Mouse (Mus musculus) NIH3T3 (cell line): ENCODE measurements around the gene A730015C16Rik.

Experiments
- DNase-seq: peaks from one replicate; pipeline ENCODE4 v3.0.0-alpha.2; 2012; ENCODE audit warnings: low read depth

The A730015C16Rik gene

DNA sequence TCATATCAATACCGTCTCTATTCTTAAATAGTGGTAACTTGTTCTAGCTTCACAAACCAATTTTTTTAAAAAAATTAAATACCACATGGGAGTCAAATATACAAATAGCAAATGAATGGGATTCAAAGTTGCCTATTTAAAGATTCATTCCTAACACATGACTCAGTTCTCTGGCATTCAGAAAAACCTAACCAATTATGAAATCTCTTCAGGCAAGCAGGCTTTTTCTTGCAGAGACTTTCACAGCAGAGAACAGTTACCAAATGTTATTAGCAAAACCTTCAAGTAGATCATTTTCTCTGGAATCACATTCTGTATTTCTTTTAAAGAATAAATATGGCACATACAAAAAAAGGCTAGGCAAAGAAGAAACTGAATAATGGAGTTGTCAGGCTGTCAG, 17.7 kb downstream of the A730015C16Rik start:
- DNase-seq = peak; percentile 76

DNA sequence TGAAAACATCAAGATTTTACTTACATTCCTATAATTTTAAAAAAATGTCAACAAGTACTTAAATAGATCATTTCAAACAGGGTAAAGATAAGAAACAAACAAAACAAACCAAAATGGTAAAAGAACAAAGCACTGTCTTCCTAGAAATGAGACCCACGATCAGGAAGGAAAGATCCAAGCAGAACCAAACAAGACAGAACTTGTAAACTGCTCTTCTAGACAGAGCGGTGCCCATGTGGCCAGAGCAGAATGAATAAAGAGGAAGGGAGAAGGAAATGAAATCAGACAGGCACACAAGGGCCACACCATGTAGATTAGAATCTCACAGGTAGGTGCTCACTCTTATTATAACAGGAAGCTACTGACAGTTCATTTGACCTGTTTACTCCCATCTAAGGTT, 21.8 kb downstream of the A730015C16Rik start:
- DNase-seq = no peak

DNA sequence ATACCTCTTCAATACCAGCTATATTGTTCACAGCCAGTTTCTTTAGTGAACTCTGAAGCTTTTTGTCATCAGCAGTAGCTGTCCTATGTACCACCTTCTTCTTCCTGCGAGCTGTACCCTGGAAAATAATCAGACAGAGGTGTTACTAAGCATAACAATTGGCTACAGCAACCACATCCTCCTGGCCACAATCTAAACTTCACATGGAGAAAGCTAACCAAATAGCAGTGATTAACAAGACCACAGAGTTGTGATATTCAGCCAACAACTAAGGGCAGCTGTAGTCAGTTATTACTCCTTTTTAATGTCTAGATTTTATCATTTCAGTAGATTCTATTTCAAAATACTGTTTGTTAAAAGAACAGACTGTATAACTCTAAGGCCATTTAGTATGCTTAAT, 22.3 kb downstream of the A730015C16Rik start:
- DNase-seq = no peak

DNA sequence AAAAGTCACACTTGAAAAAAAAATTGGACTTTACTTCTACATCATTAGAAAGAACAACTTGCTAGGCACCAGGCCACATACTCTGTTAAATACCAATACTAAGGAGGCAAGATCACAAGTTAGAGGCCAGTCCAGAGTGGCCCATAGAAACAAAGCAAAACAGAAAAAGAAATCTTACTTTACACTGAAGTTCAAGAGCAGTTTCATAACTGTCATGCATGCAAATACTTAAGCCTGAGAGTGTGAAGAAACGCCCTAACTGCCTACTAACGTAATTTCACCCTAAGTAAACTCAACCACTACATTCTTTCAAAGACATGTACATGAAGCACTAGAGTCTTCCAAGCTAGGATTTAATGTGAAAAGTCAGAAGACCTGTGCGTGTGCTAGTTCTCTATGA, 22.7 kb downstream of the A730015C16Rik start:
- no peak for DNase-seq

DNA sequence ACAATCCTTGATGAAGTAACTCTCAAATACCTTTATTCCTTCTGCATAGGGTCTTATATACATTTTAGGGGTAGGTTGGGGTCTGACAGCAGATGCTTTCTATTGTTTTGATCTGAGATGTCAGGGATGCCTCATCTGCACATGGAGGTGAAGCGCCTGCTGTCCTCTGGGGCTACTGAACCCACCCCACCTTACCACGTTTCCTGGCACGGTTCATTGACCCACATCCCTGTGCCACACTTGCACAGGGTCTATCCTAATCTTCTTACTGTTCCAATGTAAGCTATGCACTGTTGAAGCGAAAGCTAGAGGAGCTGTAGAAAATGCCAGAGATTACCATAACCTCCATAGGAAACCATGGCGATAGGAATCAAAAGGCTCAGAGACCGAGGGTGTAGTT, 36.9 kb downstream of the A730015C16Rik start:
- DNase-seq = no peak

DNA sequence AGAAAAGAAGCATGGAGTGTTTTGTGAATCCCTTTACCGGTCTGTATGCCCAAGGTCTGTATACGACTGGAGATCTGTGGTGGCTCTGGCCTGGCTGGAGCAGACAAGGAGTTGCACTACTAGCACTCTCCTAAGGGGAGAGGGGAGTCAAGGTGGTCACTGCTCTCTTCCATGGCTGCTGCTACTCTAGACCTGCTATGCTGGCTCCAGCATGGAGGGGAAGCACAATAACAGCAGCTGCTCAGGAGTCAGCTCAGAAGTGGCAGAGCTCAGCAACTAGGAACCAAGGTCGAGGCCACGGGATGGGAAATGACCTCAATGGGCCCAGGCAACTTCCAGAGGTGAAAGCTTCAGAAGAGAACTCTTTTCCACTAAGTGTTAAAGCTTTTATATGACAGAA, 37.3 kb downstream of the A730015C16Rik start:
- no peak for DNase-seq

DNA sequence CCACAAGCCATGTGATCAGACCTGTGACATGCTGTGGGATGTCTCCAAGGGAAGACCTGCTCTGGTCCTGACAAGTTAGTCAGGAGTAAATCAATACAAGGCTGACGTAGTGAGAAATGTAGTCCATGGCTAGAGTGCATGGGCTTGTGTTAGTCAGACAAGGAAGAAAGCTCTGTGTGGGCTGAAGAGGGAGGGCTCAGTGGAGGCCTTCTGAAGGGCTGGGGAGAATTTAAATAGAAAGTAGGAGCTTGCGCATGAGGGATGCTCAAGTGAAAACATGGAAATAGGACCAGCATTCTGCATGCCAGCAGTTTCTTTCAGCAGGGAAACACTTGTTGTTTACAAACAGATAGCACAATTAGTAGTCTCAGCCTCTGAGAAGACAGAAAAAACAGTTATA, 44.9 kb downstream of the A730015C16Rik start:
- DNase-seq = peak; percentile 46

DNA sequence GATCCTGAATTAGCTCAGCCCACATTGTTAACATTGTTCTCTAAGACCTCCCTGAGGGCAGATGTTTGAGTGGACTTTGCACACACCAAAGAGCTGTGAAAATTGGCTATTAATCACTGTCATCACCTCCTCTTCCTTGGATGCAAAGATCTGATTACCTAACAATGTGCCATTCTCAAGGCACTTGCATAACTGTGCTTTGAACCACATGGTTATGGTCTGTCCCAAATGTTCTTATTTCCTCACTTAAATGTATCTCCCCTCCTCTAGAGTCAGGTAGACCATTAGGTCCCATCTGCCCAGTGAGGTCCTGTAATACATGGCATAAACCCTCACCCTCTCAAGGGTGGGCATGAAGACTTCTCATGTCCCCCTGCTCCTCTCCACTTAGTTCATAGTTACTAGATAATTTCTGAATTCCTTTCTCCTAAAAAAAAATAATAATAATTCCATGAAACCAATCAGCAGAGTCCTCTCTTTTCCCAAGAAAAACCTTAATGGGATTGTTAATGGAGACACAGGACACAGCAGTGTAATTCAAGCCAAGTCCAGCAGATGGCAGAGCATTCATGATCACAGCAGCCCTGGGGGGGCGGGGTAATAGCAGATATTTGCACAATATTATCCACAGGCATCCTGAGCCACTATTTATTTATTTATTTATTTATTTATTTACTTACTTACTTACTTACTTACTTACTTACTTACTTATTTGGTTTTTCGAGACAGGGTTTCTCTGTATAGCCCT, 50.2 kb downstream of the A730015C16Rik start:
- peak; percentile 93 for DNase-seq
